Mouse (Mus musculus) left cerebral cortex, postnatal 10 days (tissue): ENCODE data around the gene C1rl. TPM values are rescaled to one million over a fixed set of nuclear protein-coding genes. Genes with fewer than 3 reads are reported as not detected.
"Not testable (repeated sequence)": the region's sequence is repeated elsewhere in the genome, so short reads cannot be mapped to it uniquely, and the experiment has no call there.

Source experiments
- DNase-seq, 2 experiments: peaks; one replicate each; pipeline ENCODE4 v3.0.0; 2021 to 2022; ENCODE audit warnings: low spot score in 2 of 2, mixed read lengths in 1 of 2; ENCODE audit errors: extremely low spot score in 1 of 2
- intact Hi-C: fragments of 180-260 bp; cut with DNase I; formaldehyde crosslinking; loops from one replicate; pipeline ENCODE4 v1.15.1; 2025
- total RNA-seq, 2 experiments: library from RNA; stranded (reverse); gene quantifications; 2 replicates each; pipeline ENCODE4 v1.2.3; 2021

C1rl gene
- total RNA-seq, 2 experiments from 2014 or later, result 0.21 to 0.30 TPM

GRCm38 (mm10) chr6:124491427-124491826, 1.5 kb upstream of the C1rl start:
- no peak for DNase-seq
- intact Hi-C loops, result no loop called here

GRCm38 (mm10) chr6:124493886-124494285, 973 bp downstream of the C1rl start:
- intact Hi-C loops, result no loop called here
- no peak for DNase-seq

- intact Hi-C loops, result no loop called here
- DNase-seq, result no peak
Measured at GRCm38 (mm10) chr6:124496054-124496453, 3.1 kb downstream of the C1rl start.

- intact Hi-C loops, result no loop called here
- DNase-seq, result no peak
Measured at GRCm38 (mm10) chr6:124499914-124500566, 7.1 kb downstream of the C1rl start.

- intact Hi-C loops, result no loop called here
- no peak for DNase-seq
Measured at GRCm38 (mm10) chr6:124501473-124501872, 8.6 kb downstream of the C1rl start.

- DNase-seq, result no peak
- intact Hi-C loops, result no loop called here
Measured at GRCm38 (mm10) chr6:124502021-124502420, 9.1 kb downstream of the C1rl start.

GRCm38 (mm10) chr6:124505028-124505427, 12.1 kb downstream of the C1rl start:
- intact Hi-C loops, result no loop called here
- DNase-seq, result peak in 1 of 2 experiments; percentile 48

GRCm38 (mm10) chr6:124506991-124507390, 14.1 kb downstream of the C1rl start:
- intact Hi-C loops, result no loop called here
- DNase-seq, result no peak

- DNase-seq, result peak; percentile 18 to 43
- intact Hi-C loops, result no loop called here
Measured at GRCm38 (mm10) chr6:124508292-124508691, 15.4 kb downstream of the C1rl start.

GRCm38 (mm10) chr6:124509192-124509591, 16.3 kb downstream of the C1rl start:
- intact Hi-C loops, DNase-seq: not testable (repeated sequence)

- intact Hi-C loops, result no loop called here
- no peak for DNase-seq
Measured at GRCm38 (mm10) chr6:124511936-124512335, 19.0 kb downstream of the C1rl start.

- peak; percentile 28 to 38 for DNase-seq
- intact Hi-C loops, result no loop called here
Measured at GRCm38 (mm10) chr6:124512355-124512836, 19.5 kb downstream of the C1rl start, which contains the start of gene C1ra. Gene C1ra (plus strand): TSS chr6:124512405.

GRCm38 (mm10) chr6:124517733-124518132, 24.8 kb downstream of the C1rl start:
- intact Hi-C loops, result loop anchor here (5.0 kb wide), 1 partner anchor 55 kb away; the partner anchor contains the start of gene C1rb
- not testable (repeated sequence) for DNase-seq

GRCm38 (mm10) chr6:124522082-124522481, 29.2 kb downstream of the C1rl start:
- peak in 1 of 2 experiments; percentile 51 for DNase-seq
- intact Hi-C loops, result not testable (repeated sequence)

GRCm38 (mm10) chr6:124527881-124528280, 35.0 kb downstream of the C1rl start:
- intact Hi-C loops, result no loop called here
- DNase-seq, result no peak

- DNase-seq, result no peak
- intact Hi-C loops, result no loop called here
Measured at GRCm38 (mm10) chr6:124531077-124531476, 38.2 kb downstream of the C1rl start.

GRCm38 (mm10) chr6:124536125-124536829, 43.4 kb downstream of the C1rl start:
- intact Hi-C loops, DNase-seq: not testable (repeated sequence)

- intact Hi-C loops, result loop anchor here (5.0 kb wide), 1 partner anchor 59 kb away; no protein-coding TSS in a partner anchor
- not testable (repeated sequence) for DNase-seq
Measured at GRCm38 (mm10) chr6:124541176-124541575, 48.3 kb downstream of the C1rl start.

- intact Hi-C loops, result loop anchor here (5.0 kb wide), 1 partner anchor 60 kb away; no protein-coding TSS in a partner anchor
- DNase-seq, result peak; percentile 12 to 52
Measured at GRCm38 (mm10) chr6:124542284-124542683, 49.4 kb downstream of the C1rl start, which contains the start of gene C1s1. Gene C1s1 (minus strand): TSS chr6:124542359.

GRCm38 (mm10) chr6:124544466-124544865, 51.6 kb downstream of the C1rl start:
- DNase-seq, result peak in 1 of 2 experiments; percentile 52
- intact Hi-C loops, result loop anchor here (5.0 kb wide), 1 partner anchor 62 kb away; no protein-coding TSS in a partner anchor
